Mouse (Mus musculus) forebrain, embryonic 16.5 days (tissue): ENCODE results near the gene Nfasc. TPM values are rescaled to one million over a fixed set of nuclear protein-coding genes. Genes with fewer than 3 reads are reported as not detected.
A peak's percentile ranks its signal among the peaks of the same experiment; 100 is the strongest.

ENCODE experiments used
- ATAC-seq: fragments of 200-750 bp; cut with Nextera tagmentation; 2 replicates; pipeline ENCODE4 v1.8.0; 2017; ENCODE audit warnings: mild to moderate bottlenecking, moderate library complexity
- H3K27ac ChIP-seq: fragments of 300-500 bp; sonication (generic); 2 replicates; pipeline ENCODE4 v1.5.1; 2014; ENCODE audit warnings: low read length, control low read depth
- H3K27me3 ChIP-seq: fragments of 300-500 bp; sonication (generic); replicated peaks from 2 replicates; pipeline ENCODE4 v1.6.1; 2014; ENCODE audit warnings: low read length; ENCODE audit not compliant: control insufficient read depth, insufficient read depth
- H3K36me3 ChIP-seq: fragments of 300-500 bp; sonication (generic); 2 replicates; pipeline ENCODE4 v1.6.1; 2014; ENCODE audit not compliant: control insufficient read depth, insufficient read depth
- H3K4me1 ChIP-seq: fragments of 300-500 bp; sonication (generic); replicated peaks from 2 replicates; pipeline ENCODE4 v1.6.1; 2014; ENCODE audit warnings: low read length; ENCODE audit not compliant: control insufficient read depth, insufficient read depth
- H3K4me2 ChIP-seq: fragments of 300-500 bp; sonication (generic); 2 replicates; pipeline ENCODE4 v1.6.1; 2014; ENCODE audit warnings: mild to moderate bottlenecking, low read length, control low read depth
- H3K4me3 ChIP-seq: fragments of 300-500 bp; sonication (generic); replicated peaks from 2 replicates; pipeline ENCODE4 v1.5.1; 2014; ENCODE audit warnings: mild to moderate bottlenecking, low read length, control low read depth
- H3K9ac ChIP-seq: fragments of 300-500 bp; sonication (generic); replicated peaks from 2 replicates; pipeline ENCODE4 v1.6.1; 2014; ENCODE audit warnings: low read depth, low read length, control low read depth
- H3K9me3 ChIP-seq: fragments of 300-500 bp; sonication (generic); 2 replicates; pipeline ENCODE4 v1.6.1; 2016; ENCODE audit warnings: low read length; ENCODE audit not compliant: control insufficient read depth
- WGBS: fragments of 180-500 bp; shearing (Covaris S2); extraction: QIAGEN DNeasy Blood & Tissue Kit; methylation state at CpG from one replicate; pipeline ENCODE4 v1.1.7; 2014; 5-methylcytosine and 5-hydroxymethylcytosine counted together
- polyA plus RNA-seq: library from polyadenylated mRNA; unstranded; fragments of >200 nt; fragmentation: Nextera tagmentation; extraction: Ambion mirVana; gene quantifications from 2 replicates; pipeline ENCODE4 v1.2.1, GENCODE M21; 2015

Nfasc gene
- polyA plus RNA-seq, 1 experiment from 2014 or later, result 61.8 TPM

DNA sequence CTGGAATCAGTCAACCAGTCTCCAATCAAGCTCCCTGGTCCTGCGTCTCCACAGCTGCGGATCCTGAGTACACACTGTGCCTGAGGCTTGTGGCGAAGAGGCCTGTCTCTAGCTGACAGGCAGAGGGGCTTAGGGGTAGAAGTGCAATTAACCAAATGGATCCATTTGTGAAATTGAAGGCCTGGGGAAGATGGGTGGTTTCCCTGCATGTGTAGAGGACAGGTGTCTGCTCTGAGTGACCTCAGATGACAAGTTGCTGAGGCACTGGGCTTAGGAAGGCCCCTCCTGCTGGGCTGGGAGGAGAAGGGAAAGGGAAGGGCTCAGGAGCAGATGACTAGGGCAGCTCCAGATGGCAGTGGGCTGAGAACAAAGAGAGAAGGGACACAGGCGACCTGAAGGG lies 81.2 kb downstream of the Nfasc start:
- Histone ChIP-seq H3K4me2 (no peak overlapping the region), H3K36me3 (no peaks in the 10 kb centered on the region), H3K9ac (0 out of 2 replicates have a peak overlapping the region, but pooled peaks have one; percentile 4), H3K4me3 (no peak overlapping the region), H3K4me1 (peaks cover 35% of the 10 kb centered on the region), H3K27ac (peak overlapping the region; percentile 93), H3K9me3 (no peaks in the 10 kb centered on the region), H3K27me3 (no peaks in the 10 kb centered on the region)
- 18% methylated on average over 4 of the region's 4 CpGs for WGBS
- peak; percentile 43 for ATAC-seq

DNA sequence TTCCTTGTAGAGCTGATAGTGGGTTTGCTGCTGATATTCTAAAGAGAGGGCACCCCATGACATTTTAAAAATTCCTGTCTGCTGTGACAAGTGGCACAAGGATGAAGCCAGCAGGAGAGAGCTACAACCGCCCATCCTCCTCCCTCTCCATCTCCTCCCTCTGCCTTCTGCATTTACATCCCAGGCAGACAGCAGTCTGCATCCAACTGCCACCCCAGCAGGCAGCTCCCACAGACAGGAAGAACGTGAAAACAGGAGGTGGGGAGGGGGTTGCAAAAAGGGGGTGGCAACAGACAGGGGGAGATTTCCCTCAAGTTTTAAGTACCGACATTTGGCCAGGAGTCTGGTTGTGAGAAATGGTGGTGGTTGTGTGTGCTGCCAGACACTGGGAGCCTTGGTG lies 82.0 kb downstream of the Nfasc start:
- WGBS, result 10% methylated on average over 3 of the region's 3 CpGs

DNA sequence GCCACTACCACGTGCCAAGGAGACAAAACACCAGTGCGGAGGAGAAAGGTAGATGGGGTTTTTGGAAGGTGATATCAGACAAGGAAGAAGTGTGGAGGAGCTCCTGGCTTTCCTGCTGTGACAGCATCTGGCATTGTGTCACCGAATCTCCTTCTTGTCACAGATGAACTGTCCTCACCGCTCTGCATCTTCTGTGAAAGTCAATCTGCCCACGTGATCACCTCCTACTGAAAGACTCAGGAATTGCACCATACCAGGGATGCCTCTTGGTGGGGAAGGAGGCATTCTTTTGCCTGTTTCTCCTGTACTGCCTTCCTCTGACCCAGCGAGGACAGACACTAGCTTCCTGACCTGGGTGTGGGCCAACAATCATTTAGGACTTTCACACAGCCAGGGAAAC lies 86.0 kb downstream of the Nfasc start:
- no peak for ATAC-seq
- Histone ChIP-seq H3K4me1 (peaks cover 65% of the 10 kb centered on the region), H3K9me3 (no peaks in the 10 kb centered on the region), H3K9ac (no peak overlapping the region), H3K4me2 (no peak overlapping the region), H3K4me3 (no peak overlapping the region), H3K27ac (peak overlapping the region; percentile 86; the same call in 1 of the 2 replicates), H3K27me3 (no peaks in the 10 kb centered on the region), H3K36me3 (no peaks in the 10 kb centered on the region)
- WGBS, result 69% methylated on average over 6 of the region's 6 CpGs

More for the DNA sequence above, 82.0 kb downstream of the Nfasc start:
- Histone ChIP-seq H3K27ac (peak overlapping the region; percentile 93), H3K9me3 (no peaks in the 10 kb centered on the region), H3K4me1 (peaks cover 43% of the 10 kb centered on the region), H3K4me2 (no peak overlapping the region; the same call in 1 of the 2 replicates), H3K9ac (no peak overlapping the region), H3K36me3 (no peaks in the 10 kb centered on the region), H3K27me3 (no peaks in the 10 kb centered on the region), H3K4me3 (no peak overlapping the region)
- peak; percentile 92 for ATAC-seq

DNA sequence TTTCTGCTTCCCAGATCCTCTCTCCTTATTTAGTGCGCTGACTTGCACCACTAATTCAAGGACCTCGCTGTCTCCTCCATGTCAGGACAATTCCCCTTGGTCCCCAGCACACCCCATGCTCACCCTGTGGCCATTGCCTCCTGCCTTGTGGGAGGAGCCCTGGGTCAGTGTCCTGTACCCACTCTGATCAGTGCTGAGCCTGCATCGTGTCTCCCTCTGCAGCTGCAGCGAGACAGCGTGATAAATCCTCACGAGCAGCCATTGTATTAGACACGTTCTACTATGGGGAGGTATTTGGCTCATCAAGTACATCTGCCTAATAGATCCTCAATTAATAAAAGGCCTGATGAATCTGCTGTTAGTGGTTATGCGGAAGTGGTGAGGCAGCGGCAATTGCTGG lies 86.8 kb downstream of the Nfasc start:
- no peak for ATAC-seq
- H3K4me2 ChIP-seq, result no peak overlapping the region
- WGBS, result 44% methylated on average over 9 of the region's 9 CpGs
- peak overlapping the region; percentile 86 for H3K27ac ChIP-seq
- H3K36me3 ChIP-seq, result no peaks in the 10 kb centered on the region
- no peaks in the 10 kb centered on the region for H3K9me3 ChIP-seq
- H3K27me3 ChIP-seq, result no peaks in the 10 kb centered on the region
- H3K4me1 ChIP-seq, result peaks cover 63% of the 10 kb centered on the region
- H3K4me3 ChIP-seq, result no peak overlapping the region
- H3K9ac ChIP-seq, result peak overlapping the region; percentile 40

DNA sequence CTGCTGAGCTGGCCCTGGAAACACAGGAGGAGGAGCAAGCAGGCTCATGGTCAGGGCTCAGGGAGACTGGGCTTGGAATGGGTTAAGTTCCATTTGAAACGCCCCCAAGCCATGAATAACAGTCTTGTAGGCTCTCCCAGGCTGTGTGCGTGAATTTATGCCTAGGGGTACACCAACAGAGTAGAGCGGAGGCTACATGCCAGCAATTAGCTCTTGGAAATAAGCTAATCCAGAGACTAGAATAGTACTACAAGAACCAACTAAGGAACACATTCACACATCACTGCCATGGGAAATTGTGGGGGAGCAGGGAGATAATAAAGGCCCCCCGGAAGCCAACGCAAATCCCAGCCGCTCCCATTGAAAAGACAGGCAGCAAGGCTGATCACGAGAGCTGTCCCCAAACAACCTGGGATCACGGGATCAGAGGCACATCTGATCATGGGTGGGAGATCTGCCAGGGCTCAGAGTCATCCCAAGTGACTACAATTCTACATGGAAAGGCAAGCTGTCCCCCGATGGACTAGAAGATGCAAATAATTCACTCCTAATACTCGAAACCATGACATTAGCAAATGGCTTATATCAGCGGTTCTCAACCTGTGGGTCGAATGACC lies 87.6 kb downstream of the Nfasc start:
- Histone ChIP-seq H3K4me1 (peaks cover 56% of the 10 kb centered on the region), H3K4me3 (no peak overlapping the region), H3K27ac (peak overlapping the region; percentile 86), H3K27me3 (no peaks in the 10 kb centered on the region), H3K9ac (0 out of 2 replicates have a peak overlapping the region, but pooled peaks have one; percentile 19), H3K9me3 (no peaks in the 10 kb centered on the region), H3K36me3 (no peaks in the 10 kb centered on the region), H3K4me2 (no peak overlapping the region)
- WGBS, result 34% methylated on average over 12 of the region's 12 CpGs
- ATAC-seq, result peak; percentile 69

DNA sequence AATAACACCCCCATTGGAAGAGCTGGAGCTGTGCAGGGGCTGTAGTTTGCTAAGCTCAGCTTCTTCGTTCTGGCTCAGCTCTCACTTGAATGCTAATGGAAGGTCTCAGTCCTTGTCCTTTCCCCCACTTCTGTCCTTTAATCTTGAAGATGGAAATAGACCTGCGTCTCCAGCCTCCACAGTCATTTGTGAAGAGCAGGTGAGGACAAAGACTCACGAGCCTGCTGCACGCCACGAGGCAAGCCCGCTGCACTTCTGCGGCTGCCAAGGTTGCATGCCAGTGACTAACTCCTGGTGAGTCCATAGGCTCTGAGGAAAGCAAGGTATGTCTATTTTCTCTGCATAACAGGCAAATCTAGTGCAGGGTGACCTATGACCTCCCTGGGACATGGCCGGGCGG lies 88.4 kb downstream of the Nfasc start:
- H3K27me3 ChIP-seq, result no peaks in the 10 kb centered on the region
- ATAC-seq, result no peak
- no peaks in the 10 kb centered on the region for H3K9me3 ChIP-seq
- H3K4me2 ChIP-seq, result no peak overlapping the region
- H3K9ac ChIP-seq, result no peak overlapping the region
- no peaks in the 10 kb centered on the region for H3K36me3 ChIP-seq
- no peak overlapping the region for H3K4me3 ChIP-seq
- WGBS, result 66% methylated on average over 9 of the region's 9 CpGs
- peaks cover 59% of the 10 kb centered on the region for H3K4me1 ChIP-seq
- peak overlapping the region; percentile 86 for H3K27ac ChIP-seq

DNA sequence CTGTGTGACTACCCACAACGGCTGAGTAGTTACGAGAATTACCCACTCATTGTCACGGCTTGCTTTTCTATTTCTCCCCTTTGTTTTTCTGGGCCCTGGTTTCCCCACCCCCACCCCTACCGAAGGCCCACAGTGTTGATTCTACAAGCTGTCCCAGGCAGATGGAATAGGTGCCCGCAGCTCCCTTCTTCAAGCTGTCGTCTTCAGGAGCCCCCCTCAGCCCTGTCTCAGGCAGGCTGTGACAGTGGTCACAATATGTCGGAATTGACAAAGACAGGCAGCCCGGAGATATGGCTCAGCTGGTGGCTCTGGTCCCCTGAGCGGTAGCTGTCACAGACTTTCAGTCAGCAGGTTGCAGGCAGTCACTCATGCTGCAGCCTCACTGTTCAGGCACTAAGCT lies 90.9 kb downstream of the Nfasc start:
- no peak overlapping the region for H3K9ac ChIP-seq
- peak; percentile 78 for ATAC-seq
- no peaks in the 10 kb centered on the region for H3K27me3 ChIP-seq
- WGBS, result 21% methylated on average over 9 of the region's 9 CpGs
- no peaks in the 10 kb centered on the region for H3K9me3 ChIP-seq
- H3K4me3 ChIP-seq, result no peak overlapping the region
- peak overlapping the region; percentile 91 for H3K27ac ChIP-seq
- no peak overlapping the region for H3K4me2 ChIP-seq
- peaks cover 51% of the 10 kb centered on the region for H3K4me1 ChIP-seq
- no peaks in the 10 kb centered on the region for H3K36me3 ChIP-seq

DNA sequence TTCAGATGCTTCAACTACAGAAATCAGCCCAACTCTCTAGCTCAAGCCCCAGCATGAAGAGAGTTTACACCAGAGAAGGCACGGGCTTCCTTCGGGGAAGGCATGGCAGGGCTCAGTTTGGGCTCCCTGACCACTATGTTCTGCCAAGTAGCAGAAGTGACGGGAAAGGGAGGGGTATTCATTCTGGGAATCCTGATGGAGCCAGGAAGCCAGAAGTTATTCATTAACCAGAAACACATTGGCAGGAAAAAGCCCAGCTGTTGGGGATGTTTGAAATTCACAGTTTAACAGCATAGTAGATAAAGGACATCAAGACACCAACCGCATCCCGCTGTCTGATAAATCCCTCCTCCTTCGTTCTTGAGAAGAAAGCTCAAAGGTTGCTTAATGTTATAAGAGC lies 93.6 kb downstream of the Nfasc start:
- H3K9ac ChIP-seq, result no peak overlapping the region
- peaks cover 24% of the 10 kb centered on the region for H3K4me1 ChIP-seq
- no peaks in the 10 kb centered on the region for H3K27me3 ChIP-seq
- ATAC-seq, result no peak
- no peak overlapping the region for H3K27ac ChIP-seq
- H3K4me2 ChIP-seq, result no peak overlapping the region
- no peaks in the 10 kb centered on the region for H3K36me3 ChIP-seq
- H3K9me3 ChIP-seq, result no peaks in the 10 kb centered on the region
- 74% methylated on average over 6 of the region's 6 CpGs for WGBS
- no peak overlapping the region for H3K4me3 ChIP-seq

DNA sequence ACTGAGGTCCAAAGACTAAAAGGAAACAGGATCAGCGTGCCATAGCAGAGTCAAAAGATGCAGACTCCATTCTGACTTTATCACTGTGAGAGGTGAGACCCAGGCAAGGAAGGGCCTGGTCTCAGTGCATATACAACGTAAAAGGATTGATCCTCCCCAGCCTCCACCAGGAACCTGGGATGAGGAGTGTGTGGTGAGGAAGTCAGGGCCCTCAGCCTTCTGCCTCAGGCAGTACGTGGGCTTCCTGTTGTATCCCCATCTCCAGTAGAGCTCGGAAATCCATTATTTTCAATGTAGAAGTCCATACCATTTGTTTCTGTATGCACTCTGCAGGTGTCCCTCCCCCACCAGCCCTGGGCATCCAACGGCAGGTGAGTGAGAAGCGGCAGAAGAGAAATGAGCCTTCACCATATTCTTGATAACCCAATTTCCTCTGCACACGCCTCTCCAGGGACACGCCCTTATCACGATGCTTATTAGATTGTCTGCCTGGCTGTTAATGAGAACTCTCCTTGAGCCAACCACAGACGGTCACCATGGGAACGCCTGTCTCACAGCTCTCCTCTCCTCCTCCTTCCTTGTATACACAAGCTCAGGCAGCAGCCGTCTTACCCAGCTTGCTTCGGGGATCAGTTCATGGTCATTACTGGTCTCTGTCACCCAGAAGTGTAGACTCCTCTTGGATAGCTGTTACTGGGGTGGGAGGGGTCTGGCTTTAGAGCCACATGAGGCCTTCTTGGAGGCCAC lies 100.4 kb downstream of the Nfasc start:
- Histone ChIP-seq H3K4me2 (no peak overlapping the region), H3K36me3 (peaks cover 2% of the 10 kb centered on the region; the same call in 1 of the 2 replicates), H3K9ac (no peak overlapping the region), H3K9me3 (no peaks in the 10 kb centered on the region), H3K4me3 (no peak overlapping the region), H3K4me1 (peaks cover 33% of the 10 kb centered on the region), H3K27ac (peak overlapping the region; percentile 54), H3K27me3 (no peaks in the 10 kb centered on the region)
- ATAC-seq, result peak; percentile 91
- 55% methylated on average over 13 of the region's 13 CpGs for WGBS
